In the genomic region with DNA sequence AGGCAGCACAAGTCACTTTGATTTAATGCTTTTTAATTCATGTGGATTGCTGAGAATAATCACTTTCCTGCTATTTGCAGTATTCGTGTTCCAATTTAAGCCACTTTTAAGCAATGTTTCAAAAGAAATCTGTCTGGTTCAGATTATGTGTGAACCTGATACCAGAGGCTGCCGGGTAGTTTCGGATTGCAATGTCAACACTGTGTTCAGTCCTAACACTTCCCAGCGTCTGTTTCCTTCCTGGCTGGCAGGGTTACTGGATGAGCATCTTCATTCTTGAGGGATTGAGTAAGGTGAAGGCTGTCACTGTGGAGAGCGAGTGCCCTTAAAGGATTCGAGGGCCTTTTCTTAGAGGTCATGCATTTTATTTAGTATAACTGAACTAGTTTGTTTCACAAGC, we compare ENCODE assay signal across 12 mouse cellular contexts.
DNase-seq lines count a peak whose midpoint lies in the region; TF ChIP-seq lines count a peak whose summit lies in the region.
"Had no signal": no experiment of that assay in that cellular context is flagged by ENCODE, and none has a peak within 500 bp of the region (broad histone marks: within the 10 kb centered on the region; RNA-seq: fewer than 3 reads in every experiment).

No protein-coding gene starts in this region.

- intact Hi-C loops in gastrocnemius, adult 2 months (cut with DNase I): no loop called here
- intact Hi-C loops in gastrocnemius, postnatal 36 days (cut with DNase I): no loop called here

- no peaks in the 10 kb centered on the region for H3K9me3 ChIP-seq in limb, embryonic 10.5 days (replicated peaks)
- H3K9me3 ChIP-seq: limb, embryonic 12.5 days; midbrain, embryonic 10.5 days had no signal

- DNase-seq in gastrocnemius, adult 2 months: peak; percentile 53
- DNase-seq in gastrocnemius, postnatal 36 days: no peak
- DNase-seq in lung, adult 18-20 months: peak; percentile 18 to 24
- no peak for DNase-seq in lung, adult 2 months
- peak; percentile 47 for DNase-seq in limb, embryonic 10.5 days (ENCODE audit: low spot score)
- peak; percentile 13 for DNase-seq in yolk sac, embryonic 10.5 days (ENCODE audit: low spot score)
- no peak for DNase-seq in frontal cortex, adult 2 months (ENCODE audit: extremely low spot score in 1 of 2, low spot score in 1 of 2)
- no peak for DNase-seq in thymus, adult 18-20 months
- DNase-seq: cerebellum, adult 11-12 months; kidney, postnatal 10 days had no signal

- WGBS in lung, adult 2 months: 25% methylated on average over 6 of the region's 6 CpGs
- 17% methylated on average over 6 of the region's 6 CpGs for WGBS in limb, embryonic 10.5 days

- no peaks in the 10 kb centered on the region for H3K4me1 ChIP-seq in lung, adult 2 months (ENCODE audit: control insufficient read depth, insufficient read depth, low read length)
- peaks cover 21% of the 10 kb centered on the region for H3K4me1 ChIP-seq in limb, embryonic 10.5 days
- H3K4me1 ChIP-seq: midbrain, embryonic 10.5 days had no signal

- TF ChIP-seq POLR2A in lung, adult 2 months (IDR thresholded peaks at IDR 0.05; ENCODE audit: borderline replicate concordance, extremely low read depth, low read depth, low read length): no peak

- no peak for TF ChIP-seq CTCF in gastrocnemius, adult 2 months (IDR thresholded peaks at IDR 0.05)
- no peak for TF ChIP-seq CTCF in lung, adult 2 months (IDR thresholded peaks at IDR 0.05; ENCODE audit: insufficient read depth, low read length)

- no peaks in the 10 kb centered on the region for H3K27me3 ChIP-seq in limb, embryonic 10.5 days (ENCODE audit: low read depth, poor library complexity, severe bottlenecking)
- H3K27me3 ChIP-seq: limb, embryonic 12.5 days had no signal

- H3K27ac ChIP-seq in gastrocnemius, adult 2 months: peak overlapping the region; percentile 86
- no peak overlapping the region for H3K27ac ChIP-seq in limb, embryonic 10.5 days
- H3K27ac ChIP-seq: midbrain, embryonic 10.5 days had no signal

- no peaks in the 10 kb centered on the region for H3K36me3 ChIP-seq in limb, embryonic 10.5 days
- H3K36me3 ChIP-seq: limb, embryonic 12.5 days; midbrain, embryonic 10.5 days had no signal

- H3K4me3 ChIP-seq in gastrocnemius, adult 2 months: peak overlapping the region; percentile 52
- no peak overlapping the region for H3K4me3 ChIP-seq in lung, adult 2 months (replicated peaks; ENCODE audit: extremely low read depth, low read depth, low read length)
- no peak overlapping the region for H3K4me3 ChIP-seq in limb, embryonic 10.5 days
- H3K4me3 ChIP-seq: limb, embryonic 12.5 days; midbrain, embryonic 10.5 days had no signal

Comparison
In these comparisons a context has a peak if more than half of its experiments do, and no peak if none do; other contexts are left out.
1. DNase-seq: peak in gastrocnemius, adult 2 months (single experiment), lung, adult 18-20 months (2 of 2), limb, embryonic 10.5 days (single experiment) and yolk sac, embryonic 10.5 days (single experiment); none in gastrocnemius, postnatal 36 days (0 of 2), lung, adult 2 months (single experiment), frontal cortex, adult 2 months (0 of 2) and thymus, adult 18-20 months (0 of 2).